In the genomic region with DNA sequence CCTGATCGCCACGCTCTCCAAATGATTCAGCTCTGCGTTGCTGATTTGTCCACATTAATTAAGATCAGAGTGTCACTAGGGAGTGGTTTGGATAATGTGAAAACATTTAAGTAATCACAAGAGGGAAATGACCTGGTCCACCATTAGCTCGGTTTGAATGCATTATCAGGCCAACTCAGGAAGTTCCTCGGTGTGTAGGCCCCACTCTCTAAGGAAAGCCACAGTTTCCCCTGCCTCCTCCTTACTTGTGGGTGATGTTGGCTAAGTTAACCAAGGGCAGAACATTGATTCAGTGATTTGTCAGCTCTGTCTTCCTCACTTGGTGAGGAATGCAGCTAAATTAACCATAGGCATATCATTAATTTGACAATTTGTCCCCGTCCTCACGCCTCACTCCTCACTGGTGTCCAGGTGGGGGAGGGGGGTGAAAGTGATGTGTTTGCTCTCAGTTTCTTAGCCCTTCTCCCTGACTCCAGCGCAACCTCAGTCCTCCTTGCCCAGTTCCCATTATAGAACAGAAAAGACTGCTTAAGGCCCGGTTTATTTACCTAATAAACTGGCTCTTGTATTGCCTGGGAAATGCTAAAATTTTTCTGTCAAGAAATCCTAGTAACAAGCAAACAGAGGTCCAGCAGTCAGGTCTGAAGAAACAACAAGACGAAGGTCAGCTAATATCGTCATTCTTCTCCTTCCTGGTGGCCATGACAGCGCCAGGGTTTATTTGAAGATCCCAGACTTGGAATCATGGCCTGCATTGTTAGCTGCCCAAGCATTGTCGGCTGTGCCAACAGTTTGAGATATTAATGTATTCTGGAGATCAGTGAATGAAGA, we compare ENCODE assay signal across 11 mouse cellular contexts.
DNase-seq lines count a peak whose midpoint lies in the region; ATAC-seq lines count a peak whose summit lies in the region.
"Had no signal": no experiment of that assay in that cellular context is flagged by ENCODE, and none has a peak within 500 bp of the region (broad histone marks: within the 10 kb centered on the region; RNA-seq: fewer than 3 reads in every experiment).

No protein-coding gene starts in this region.

- peak overlapping the region; percentile 29; the same call in 1 of the 2 replicates for H3K4me2 ChIP-seq in hindbrain, embryonic 12.5 days (replicated peaks)
- peak overlapping the region; percentile 13; the same call in 1 of the 2 replicates for H3K4me2 ChIP-seq in midbrain, embryonic 15.5 days

- H3K9ac ChIP-seq in hindbrain, embryonic 12.5 days, result no peak overlapping the region
- no peak overlapping the region for H3K9ac ChIP-seq in midbrain, embryonic 15.5 days

- peaks cover 44% of the 10 kb centered on the region for H3K4me1 ChIP-seq in hindbrain, embryonic 12.5 days
- peaks cover 41% of the 10 kb centered on the region for H3K4me1 ChIP-seq in midbrain, embryonic 15.5 days

- peak overlapping the region; percentile 86 for H3K27ac ChIP-seq in hindbrain, embryonic 12.5 days
- H3K27ac ChIP-seq in midbrain, embryonic 15.5 days, result peak overlapping the region; percentile 81
- H3K27ac ChIP-seq: kidney, postnatal 0 days had no signal

- H3K9me3 ChIP-seq in hindbrain, embryonic 12.5 days (replicated peaks), result no peaks in the 10 kb centered on the region
- no peaks in the 10 kb centered on the region for H3K9me3 ChIP-seq in midbrain, embryonic 15.5 days
- H3K9me3 ChIP-seq: G1E had no signal

- peak; percentile 30; the same call in 1 of the 2 replicates for ATAC-seq in hindbrain, embryonic 12.5 days (ENCODE audit: low FRiP score)
- no peak for ATAC-seq in midbrain, embryonic 15.5 days (replicated peaks)

- intact Hi-C loops in left cerebral cortex, postnatal 14 days (cut with DNase I), result no loop called here
- intact Hi-C loops in left cerebral cortex, postnatal 4 days (cut with DNase I), result no loop called here

- WGBS in hindbrain, embryonic 12.5 days, result 29% methylated on average over 13 of the region's 13 CpGs
- 27% methylated on average over 13 of the region's 13 CpGs for WGBS in midbrain, embryonic 15.5 days

- no peak overlapping the region for H3K4me3 ChIP-seq in hindbrain, embryonic 12.5 days
- no peak overlapping the region for H3K4me3 ChIP-seq in midbrain, embryonic 15.5 days

- 0 out of 2 replicates have a peak, but pooled peaks cover 6% of the 10 kb centered on the region for H3K27me3 ChIP-seq in hindbrain, embryonic 12.5 days
- H3K27me3 ChIP-seq in midbrain, embryonic 15.5 days (replicated peaks), result no peaks in the 10 kb centered on the region

- no peaks in the 10 kb centered on the region for H3K36me3 ChIP-seq in hindbrain, embryonic 12.5 days
- H3K36me3 ChIP-seq in midbrain, embryonic 15.5 days (replicated peaks), result no peaks in the 10 kb centered on the region

- peak; percentile 10 for DNase-seq in adrenal gland, adult 2 months
- no peak for DNase-seq in adrenal gland, postnatal 25 days
- DNase-seq in embryo, embryonic 10.5 days (ENCODE audit: low spot score), result peak; percentile 64
- DNase-seq in left cerebral cortex, postnatal 14 days (ENCODE audit: low spot score in 2 of 2), result no peak
- no peak for DNase-seq in left cerebral cortex, postnatal 4 days
- no peak for DNase-seq in cerebellum, adult 11 months
- DNase-seq: gastrocnemius, postnatal 10 days had no signal

Comparison
In these comparisons a context has a peak if more than half of its experiments do, and no peak if none do; other contexts are left out.
1. DNase-seq: peak in adrenal gland, adult 2 months (single experiment) and embryo, embryonic 10.5 days (single experiment); none in adrenal gland, postnatal 25 days (single experiment), left cerebral cortex, postnatal 14 days (0 of 2), left cerebral cortex, postnatal 4 days (single experiment) and cerebellum, adult 11 months (single experiment).